Mouse (Mus musculus): ENCODE measurements around the gene Slc25a40. TPM values are rescaled to one million over a fixed set of nuclear protein-coding genes. Genes with fewer than 3 reads are reported as not detected.

Slc25a40 gene
- total RNA-seq (2012; rRNA removed) (5.0 and 7.0 TPM in 2 replicates), total RNA-seq (2014; rRNA removed) (11.1 and 14.6 TPM in 2 replicates), polyA plus RNA-seq (2012; ENCODE audit: insufficient read length, low read depth) (9.9 and 10.2 TPM in 2 replicates)

- in situ Hi-C loops (cut with MboI; ENCODE audit: low pct_ligation_motif_present, low pct_unique_long_range_greater_than_20kb, low sequenced_read_pairs) (no loop called here), dilution Hi-C loops (cut with MboI; ENCODE audit: extremely low pct_ligation_motif_present, extremely low pct_unique_long_range_greater_than_20kb, low sequenced_read_pairs) (no loop called here)
- TF ChIP-seq MYC (IDR thresholded peaks at IDR 0.05; ENCODE audit: low read depth, low read length): 0 out of 2 replicates have a peak, but pooled peaks have one; percentile 38
- TF ChIP-seq NELFE (IDR thresholded peaks at IDR 0.05; ENCODE audit: low read depth, low read length): peak; percentile 74; the same call in 1 of the 2 replicates
- 0 out of 2 replicates have a peak, but pooled peaks have one; percentile 14 for TF ChIP-seq MAX (IDR thresholded peaks at IDR 0.05; ENCODE audit: low read length)
- no peak; the same call in 1 of the 2 replicates for TF ChIP-seq ZMIZ1 (IDR thresholded peaks at IDR 0.05; ENCODE audit: low read depth, low read length)
- TF ChIP-seq BHLHE40 (IDR thresholded peaks at IDR 0.05; ENCODE audit: low read depth, low read length): peak; percentile 95
- TF ChIP-seq POLR2AphosphoS2 (IDR thresholded peaks at IDR 0.05; ENCODE audit: low read depth, low read length): no peak
- no peak for TF ChIP-seq RCOR1 (conservative IDR thresholded peaks at IDR 0.05; ENCODE audit: low read depth, low read length)
- TF ChIP-seq MAZ (IDR thresholded peaks at IDR 0.05; ENCODE audit: low read depth, low read length): no peak; the same call in 1 of the 2 replicates
- no peak for TF ChIP-seq ZC3H11A (IDR thresholded peaks at IDR 0.05; ENCODE audit: low read depth, low read length)
- no peak for TF ChIP-seq TBP (conservative IDR thresholded peaks at IDR 0.05; ENCODE audit: low read depth, low read length)
- peak; percentile 69; the same call in 1 of the 2 replicates for TF ChIP-seq IRF4 (IDR thresholded peaks at IDR 0.05; ENCODE audit: low read depth, low read length)
- TF ChIP-seq E2F4 (IDR thresholded peaks at IDR 0.05; ENCODE audit: insufficient replicate concordance, low read depth, low read length): no peak
- no peak for TF ChIP-seq PAX5 (IDR thresholded peaks at IDR 0.05; ENCODE audit: low read length)
- TF ChIP-seq GABPA (IDR thresholded peaks at IDR 0.05; ENCODE audit: insufficient replicate concordance, low read depth, low read length): no peak
- peak; percentile 82 for TF ChIP-seq ELF1 (IDR thresholded peaks at IDR 0.05; ENCODE audit: low read depth, low read length)
- 0 out of 2 replicates have a peak, but pooled peaks have one; percentile 9 for TF ChIP-seq KAT2A (IDR thresholded peaks at IDR 0.05; ENCODE audit: insufficient replicate concordance, low read length)
- peak; percentile 87 for TF ChIP-seq POLR2A (IDR thresholded peaks at IDR 0.05; ENCODE audit: low read depth, low read length)
- no peak for TF ChIP-seq EP300 (IDR thresholded peaks at IDR 0.05; ENCODE audit: low read length)
- TF ChIP-seq USF1 (IDR thresholded peaks at IDR 0.05; ENCODE audit: low read depth, low read length): peak; percentile 69
- TF ChIP-seq RAD21 (IDR thresholded peaks at IDR 0.05; ENCODE audit: low read depth, low read length): no peak
- TF ChIP-seq CHD2 (IDR thresholded peaks at IDR 0.05; ENCODE audit: low read length): no peak; the same call in 1 of the 2 replicates
- TF ChIP-seq NRF1 (IDR thresholded peaks at IDR 0.05; ENCODE audit: low read depth, low read length): peak; percentile 81
- TF ChIP-seq CTCF (conservative IDR thresholded peaks at IDR 0.05 in 1 of 2, IDR thresholded peaks at IDR 0.05 in 1 of 2; ENCODE audit: low read depth in 2 of 2, low read length in 2 of 2): no peak
- TF ChIP-seq SMC3 (IDR thresholded peaks at IDR 0.05; ENCODE audit: low read depth, low read length): no peak
- TF ChIP-seq USF2 (conservative IDR thresholded peaks at IDR 0.05; ENCODE audit: low read depth, low read length): no peak
- TF ChIP-seq MXI1 (IDR thresholded peaks at IDR 0.05; ENCODE audit: low read depth, low read length): peak; percentile 70
- TF ChIP-seq CHD1 (IDR thresholded peaks at IDR 0.05; ENCODE audit: low read depth, low read length): no peak
- TF ChIP-seq TCF12 (IDR thresholded peaks at IDR 0.05; ENCODE audit: low read depth, low read length): peak; percentile 66; the same call in 1 of the 2 replicates
- TF ChIP-seq ZKSCAN1 (IDR thresholded peaks at IDR 0.05; ENCODE audit: borderline replicate concordance, low read depth, low read length): no peak
- no peak for TF ChIP-seq ZNF384 (IDR thresholded peaks at IDR 0.05; ENCODE audit: low read depth, low read length)
- no peak; the same call in none of the 2 replicates for TF ChIP-seq HCFC1 (IDR thresholded peaks at IDR 0.05; ENCODE audit: low read depth, low read length)
- TF ChIP-seq JUND (conservative IDR thresholded peaks at IDR 0.05; ENCODE audit: low read depth, low read length): no peak
- peak; percentile 89 for TF ChIP-seq UBTF (IDR thresholded peaks at IDR 0.05; ENCODE audit: low read depth, low read length)
- TF ChIP-seq MEF2A (IDR thresholded peaks at IDR 0.05; ENCODE audit: borderline replicate concordance, low read depth, low read length): peak; percentile 17; the same call in 1 of the 2 replicates
- TF ChIP-seq ETS1 (conservative IDR thresholded peaks at IDR 0.05; ENCODE audit: low read depth, low read length): no peak
- TF ChIP-seq MAFK (IDR thresholded peaks at IDR 0.05; ENCODE audit: insufficient replicate concordance, low read length): no peak
- TF ChIP-seq JUN (IDR thresholded peaks at IDR 0.05; ENCODE audit: insufficient read depth, low read depth, low read length): no peak
- TF ChIP-seq SIN3A (IDR thresholded peaks at IDR 0.05; ENCODE audit: low read length): no peak; the same call in 1 of the 2 replicates
Measured at GRCm38 (mm10) chr5:8422157-8422931, at the start of gene Slc25a40, which contains the start of gene Dbf4. TSS of gene Slc25a40 (plus strand) at chr5:8422850. TSS of gene Dbf4 (minus strand) at chr5:8422716.

More at GRCm38 (mm10) chr5:8422157-8422931, at the start of gene Slc25a40, which contains the start of gene Dbf4:
- Histone ChIP-seq H3K4me3 (replicated peaks in 1 of 3; ENCODE audit: low read depth in 2 of 3, low read length in 2 of 3, poor library complexity in 1 of 3) (peak within 1 kb of the TSS; percentile 71 to 100 (median 85)), H3K36me3 (replicated peaks in 1 of 2; ENCODE audit: control insufficient read depth in 1 of 2, insufficient read depth in 1 of 2, low read length in 1 of 2) (peaks cover 12 to 36% of the 10 kb centered on the region in 2 experiments), H3K79me2 (replicated peaks; ENCODE audit: control insufficient read depth, extremely low read depth, insufficient read depth, poor library complexity, severe bottlenecking) (peaks cover 52% of the 10 kb centered on the region), H3K27ac (ENCODE audit: insufficient read depth, low read depth) (peak within 1 kb of the TSS; percentile 61), H3K4me1 (ENCODE audit: control insufficient read depth in 1 of 2, insufficient read depth in 2 of 2) (peaks cover 6 to 47% of the 10 kb centered on the region in 2 experiments), H3K27me3 (replicated peaks) (no peaks in the 10 kb centered on the region), H3K9me3 (replicated peaks; ENCODE audit: low read length) (no peaks in the 10 kb centered on the region), H3K4me2 (ENCODE audit: insufficient read depth, low read depth, poor library complexity, severe bottlenecking) (peak within 1 kb of the TSS; percentile 58), H3K9ac (ENCODE audit: insufficient read depth, low read depth) (peak within 1 kb of the TSS; percentile 100)
- peak; percentile 81 for DNase-seq (ENCODE audit: extremely low read depth)

Measured in CH12.LX (cell line).